Mouse (Mus musculus) T-helper 2 cell (primary cell): ENCODE data around the gene Fer.
"Not testable (repeated sequence)": the region's sequence is repeated elsewhere in the genome, so short reads cannot be mapped to it uniquely, and the experiment has no call there.

Experiments used
- in situ Hi-C: fragments of 300-600 bp; cut with MboI, MseI; formaldehyde crosslinking; loops from one replicate; pipeline ENCODE4 v1.15.1; 2025; ENCODE audit warnings: high pct_unique_total_duplicates

Gene Fer

GRCm38 (mm10) chr17:63863012-63863630, at the start of gene Fer:
Gene Fer (plus strand): TSS chr17:63863062.
- in situ Hi-C loops, result no loop called here

- in situ Hi-C loops, result no loop called here
These were observed 49.3 kb upstream of the Fer start for GRCm38 (mm10) chr17:63813552-63813951.

GRCm38 (mm10) chr17:63818444-63819027, 44.3 kb upstream of the Fer start:
- in situ Hi-C loops, result no loop called here

- in situ Hi-C loops, result no loop called here
These were observed 38.7 kb upstream of the Fer start for GRCm38 (mm10) chr17:63824141-63824540.

- in situ Hi-C loops, result no loop called here
These were observed 36.7 kb upstream of the Fer start for GRCm38 (mm10) chr17:63826196-63826595.

GRCm38 (mm10) chr17:63826767-63827166, 36.1 kb upstream of the Fer start:
- in situ Hi-C loops, result no loop called here

- in situ Hi-C loops, result no loop called here
These were observed 34.1 kb upstream of the Fer start for GRCm38 (mm10) chr17:63828561-63829332.

- in situ Hi-C loops, result no loop called here
These were observed 31.3 kb upstream of the Fer start for GRCm38 (mm10) chr17:63831550-63831949.

GRCm38 (mm10) chr17:63836223-63836622, 26.6 kb upstream of the Fer start:
- in situ Hi-C loops, result no loop called here

- in situ Hi-C loops, result no loop called here
These were observed 26.2 kb upstream of the Fer start for GRCm38 (mm10) chr17:63836641-63837040.

- in situ Hi-C loops, result no loop called here
These were observed 24.7 kb upstream of the Fer start for GRCm38 (mm10) chr17:63838144-63838543.

- in situ Hi-C loops, result no loop called here
These were observed 23.1 kb upstream of the Fer start for GRCm38 (mm10) chr17:63839636-63840269.

GRCm38 (mm10) chr17:63842226-63842625, 20.6 kb upstream of the Fer start:
- in situ Hi-C loops, result no loop called here

- in situ Hi-C loops, result no loop called here
These were observed 17.9 kb upstream of the Fer start for GRCm38 (mm10) chr17:63844936-63845335.

- in situ Hi-C loops, result not testable (repeated sequence)
These were observed 17.1 kb upstream of the Fer start for GRCm38 (mm10) chr17:63845766-63846165.

- in situ Hi-C loops, result no loop called here
These were observed 13.7 kb upstream of the Fer start for GRCm38 (mm10) chr17:63849151-63849550.

- in situ Hi-C loops, result no loop called here
These were observed 13.3 kb upstream of the Fer start for GRCm38 (mm10) chr17:63849566-63849965.

GRCm38 (mm10) chr17:63850016-63850415, 12.8 kb upstream of the Fer start:
- in situ Hi-C loops, result no loop called here

GRCm38 (mm10) chr17:63857023-63857544, 5.8 kb upstream of the Fer start:
- in situ Hi-C loops, result no loop called here

GRCm38 (mm10) chr17:63860988-63861387, 1.9 kb upstream of the Fer start:
- in situ Hi-C loops, result no loop called here

- in situ Hi-C loops, result no loop called here
These were observed 463 bp upstream of the Fer start for GRCm38 (mm10) chr17:63862399-63862798.

GRCm38 (mm10) chr17:63863647-63864149, 836 bp downstream of the Fer start, which contains the start of gene A930002H24Rik:
Gene A930002H24Rik (minus strand): TSS chr17:63863791.
- in situ Hi-C loops, result no loop called here
